Mouse (Mus musculus) bone marrow macrophage, adult 2 months (primary cell): ENCODE results near the gene Ifitm7.

Source experiments
- CTCF ChIP-seq: IDR thresholded peaks from 2 replicates; pipeline ENCODE4 v1.5.1; 2012; ENCODE audit warnings: low read depth, mild to moderate bottlenecking, low read length, moderate library complexity
- POLR2A ChIP-seq: IDR thresholded peaks from 2 replicates; pipeline ENCODE4 v1.6.1; 2012; ENCODE audit warnings: mild to moderate bottlenecking, low read depth, low read length, borderline replicate concordance

- no peak for TF ChIP-seq CTCF
- no peak for TF ChIP-seq POLR2A
Observed at GRCm38 (mm10) chr16:13986574-13987478, at the start of gene Ifitm7, which contains the start of gene 2900011O08Rik.
